Mouse (Mus musculus): ENCODE data around the gene Tmem132b.

GRCm38 (mm10) chr5:125728521-125728920, 196.9 kb downstream of the Tmem132b start:
- TF ChIP-seq GATA1 (IDR thresholded peaks at IDR 0.05; ENCODE audit: borderline replicate concordance, low read length) = no peak
- no peak for TF ChIP-seq FLI1 (IDR thresholded peaks at IDR 0.05; ENCODE audit: low read length)
